ENCODE assay signal across 23 mouse cellular contexts in the genomic region with DNA sequence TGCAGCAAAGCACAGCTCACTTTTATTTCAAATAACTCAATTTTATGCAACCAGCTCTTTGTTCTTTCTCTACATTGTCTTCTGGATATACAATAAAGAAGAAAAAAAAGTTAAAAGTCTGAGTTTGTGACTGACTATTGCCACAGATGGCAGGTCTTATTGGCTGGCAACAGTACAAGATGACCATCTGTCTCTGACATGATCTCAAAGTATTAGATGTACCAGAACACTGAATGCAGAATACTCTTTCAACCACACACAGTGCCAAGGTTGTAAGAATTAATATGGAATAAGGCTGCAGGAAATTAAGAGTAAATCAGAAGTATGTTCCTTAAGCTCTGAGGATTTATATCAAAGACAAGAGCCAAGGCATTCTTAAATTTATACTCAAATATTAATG. TPM values are rescaled to one million over a fixed set of nuclear protein-coding genes. Genes with fewer than 3 reads are reported as not detected.
DNase-seq lines count a peak whose midpoint lies in the region; ATAC-seq and TF ChIP-seq lines count a peak whose summit lies in the region.
"Had no signal": no experiment of that assay in that cellular context is flagged by ENCODE, and none has a peak within 500 bp of the region (broad histone marks: within the 10 kb centered on the region; RNA-seq: fewer than 3 reads in every experiment).

No protein-coding gene starts in this region.

- no peaks in the 10 kb centered on the region for H3K36me3 ChIP-seq in hindbrain, postnatal 0 days (ENCODE audit: insufficient read depth, low read length)
- no peaks in the 10 kb centered on the region for H3K36me3 ChIP-seq in hindbrain, embryonic 11.5 days (ENCODE audit: control insufficient read depth, insufficient read depth, low read length)
- H3K36me3 ChIP-seq in intestine, embryonic 15.5 days: no peaks in the 10 kb centered on the region
- H3K36me3 ChIP-seq: hindbrain, embryonic 15.5 days; neural tube, embryonic 12.5 days had no signal

- TF ChIP-seq CTCF in hindbrain, postnatal 0 days (IDR thresholded peaks at IDR 0.05; ENCODE audit: low read depth): no peak
- TF ChIP-seq CTCF in brain, embryonic 14.5 days (IDR thresholded peaks at IDR 0.05; ENCODE audit: borderline replicate concordance, extremely low read depth, insufficient read depth, insufficient read length): no peak
- no peak for TF ChIP-seq CTCF in cerebellum, adult 2 months (IDR thresholded peaks at IDR 0.05; ENCODE audit: borderline replicate concordance, insufficient read depth, low read depth, low read length)

- peak; percentile 35; the same call in 1 of the 2 replicates for ATAC-seq in hindbrain, postnatal 0 days
- ATAC-seq in hindbrain, embryonic 11.5 days (ENCODE audit: low FRiP score): no peak
- ATAC-seq in intestine, embryonic 15.5 days: no peak

- no peak for TF ChIP-seq POLR2A in brain, embryonic 14.5 days (IDR thresholded peaks at IDR 0.05; ENCODE audit: borderline replicate concordance, extremely low read depth, insufficient read depth, insufficient read length, poor library complexity, severe bottlenecking)
- TF ChIP-seq POLR2A in cerebellum, adult 2 months (IDR thresholded peaks at IDR 0.05; ENCODE audit: borderline replicate concordance, insufficient read depth, low read length): no peak

- no peaks in the 10 kb centered on the region for H3K4me1 ChIP-seq in hindbrain, postnatal 0 days (ENCODE audit: insufficient read depth, low read length)
- H3K4me1 ChIP-seq in hindbrain, embryonic 11.5 days (replicated peaks; ENCODE audit: control insufficient read depth, insufficient read depth, low read length): no peaks in the 10 kb centered on the region
- H3K4me1 ChIP-seq in cerebellum, adult 2 months (ENCODE audit: control insufficient read depth, insufficient read depth, low read length): peaks cover 14% of the 10 kb centered on the region; the same call in 1 of the 2 replicates
- H3K4me1 ChIP-seq in intestine, embryonic 15.5 days (replicated peaks): no peaks in the 10 kb centered on the region
- H3K4me1 ChIP-seq: embryonic facial prominence, embryonic 12.5 days; hindbrain, embryonic 15.5 days; neural tube, embryonic 12.5 days had no signal

- no peak overlapping the region; the same call in 1 of the 2 replicates for H3K27ac ChIP-seq in hindbrain, postnatal 0 days
- no peak overlapping the region for H3K27ac ChIP-seq in hindbrain, embryonic 11.5 days (ENCODE audit: low read depth, low read length)
- H3K27ac ChIP-seq in cerebellum, adult 2 months (ENCODE audit: insufficient read depth, low read length): no peak overlapping the region
- H3K27ac ChIP-seq in intestine, embryonic 15.5 days: no peak overlapping the region
- H3K27ac ChIP-seq: embryonic facial prominence, embryonic 12.5 days; heart, adult 2 months; hindbrain, embryonic 15.5 days; neural tube, embryonic 12.5 days had no signal

- peak; percentile 37 for DNase-seq in hindbrain, postnatal 0 days (ENCODE audit: low spot score)
- DNase-seq in hindbrain, embryonic 11.5 days (ENCODE audit: low spot score): no peak
- peak; percentile 57 for DNase-seq in brain, embryonic 14.5 days (ENCODE audit: low read depth)
- peak; percentile 37 to 86 for DNase-seq in cerebellum, adult 2 months
- DNase-seq in cerebellum, postnatal 36 days: peak; percentile 52 to 64
- DNase-seq in adrenal gland, postnatal 36 days: no peak
- DNase-seq: adrenal gland, adult 2 months; gastrocnemius, postnatal 25 days; heart, adult 2 months; heart, postnatal 36 days; kidney, adult 11 months; lung, adult 2 months; lung, postnatal 36 days; right cerebral cortex, postnatal 4 days had no signal

- H3K9ac ChIP-seq in hindbrain, postnatal 0 days (replicated peaks; ENCODE audit: low read length): no peak overlapping the region
- no peak overlapping the region for H3K9ac ChIP-seq in hindbrain, embryonic 11.5 days (ENCODE audit: low read depth, low read length)
- no peak overlapping the region for H3K9ac ChIP-seq in intestine, embryonic 15.5 days
- H3K9ac ChIP-seq: embryonic facial prominence, embryonic 12.5 days; hindbrain, embryonic 15.5 days; neural tube, embryonic 12.5 days had no signal

- H3K4me2 ChIP-seq in hindbrain, postnatal 0 days (ENCODE audit: low read depth, low read length): no peak overlapping the region
- no peak overlapping the region for H3K4me2 ChIP-seq in hindbrain, embryonic 11.5 days (replicated peaks; ENCODE audit: low read depth, low read length)
- no peak overlapping the region for H3K4me2 ChIP-seq in intestine, embryonic 15.5 days (replicated peaks)
- H3K4me2 ChIP-seq: embryonic facial prominence, embryonic 12.5 days; hindbrain, embryonic 15.5 days; liver, embryonic 11.5 days; midbrain, embryonic 11.5 days; neural tube, embryonic 12.5 days had no signal

- no peak overlapping the region for H3K4me3 ChIP-seq in hindbrain, postnatal 0 days (ENCODE audit: low read length)
- no peak overlapping the region for H3K4me3 ChIP-seq in hindbrain, embryonic 11.5 days (ENCODE audit: low read depth, low read length)
- H3K4me3 ChIP-seq in cerebellum, adult 2 months (replicated peaks; ENCODE audit: insufficient read depth, low read depth, low read length): no peak overlapping the region
- no peak overlapping the region for H3K4me3 ChIP-seq in intestine, embryonic 15.5 days (replicated peaks)
- H3K4me3 ChIP-seq: embryonic facial prominence, embryonic 12.5 days; erythroblast, embryonic 14.5 days; heart, adult 2 months; hindbrain, embryonic 15.5 days; neural tube, embryonic 12.5 days had no signal

- no peaks in the 10 kb centered on the region for H3K9me3 ChIP-seq in hindbrain, postnatal 0 days (ENCODE audit: low read length)
- H3K9me3 ChIP-seq in hindbrain, embryonic 11.5 days (ENCODE audit: control insufficient read depth, low read length): no peaks in the 10 kb centered on the region
- H3K9me3 ChIP-seq in intestine, embryonic 15.5 days: no peaks in the 10 kb centered on the region
- H3K9me3 ChIP-seq: embryonic facial prominence, embryonic 12.5 days; hindbrain, embryonic 15.5 days; neural tube, embryonic 12.5 days had no signal

- H3K27me3 ChIP-seq in hindbrain, postnatal 0 days (ENCODE audit: insufficient read depth, low read length): no peaks in the 10 kb centered on the region
- H3K27me3 ChIP-seq in hindbrain, embryonic 11.5 days (ENCODE audit: control insufficient read depth, insufficient read depth, low read length): no peaks in the 10 kb centered on the region
- no peaks in the 10 kb centered on the region for H3K27me3 ChIP-seq in cerebellum, adult 2 months (ENCODE audit: control insufficient read depth, insufficient read depth, low read length)
- H3K27me3 ChIP-seq in intestine, embryonic 15.5 days (replicated peaks): no peaks in the 10 kb centered on the region
- H3K27me3 ChIP-seq: embryonic facial prominence, embryonic 12.5 days; hindbrain, embryonic 15.5 days; neural tube, embryonic 12.5 days had no signal

RNA-seq across cellular contexts. Expression of a gene that starts 12.1 kb away (rescaled TPM):
- total RNA-seq in hindbrain, postnatal 0 days (2014; rRNA removed): 10.3 and 14.5 TPM in 2 replicates
- polyA plus RNA-seq in hindbrain, postnatal 0 days (2015; fragmentation: Nextera tagmentation; extraction: Ambion mirVana): 21.6 and 22.6 TPM in 2 replicates
- 28.0 and 28.9 TPM in 2 replicates for polyA plus RNA-seq in hindbrain, embryonic 11.5 days (2014; fragmentation: Nextera tagmentation; extraction: Ambion mirVana)
- polyA plus RNA-seq in brain, embryonic 14.5 days (2012; rRNA removed): 50.5 and 50.8 TPM in 2 replicates
- polyA plus RNA-seq in cerebellum, adult 2 months (2012; rRNA removed): 29.9 and 30.1 TPM in 2 replicates
- 19.8 and 21.4 TPM in 2 replicates for polyA plus RNA-seq in intestine, embryonic 15.5 days (2015; fragmentation: Nextera tagmentation; extraction: Ambion mirVana)
- 10 to 100 TPM; 22.7 to 26.8 TPM for total RNA-seq in adrenal gland, postnatal 36 days (2021)
- polyA plus RNA-seq: erythroblast, embryonic 14.5 days had no signal

RNA-seq across cellular contexts. Expression of a gene that starts 17.6 kb away (rescaled TPM):
- total RNA-seq in hindbrain, postnatal 0 days (2014; rRNA removed): 1.4 and 3.3 TPM in 2 replicates
- 1.0 and 2.8 TPM in 2 replicates for polyA plus RNA-seq in hindbrain, postnatal 0 days (2015; fragmentation: Nextera tagmentation; extraction: Ambion mirVana)
- polyA plus RNA-seq in hindbrain, embryonic 11.5 days (2014; fragmentation: Nextera tagmentation; extraction: Ambion mirVana): 4.2 and 4.5 TPM in 2 replicates
- not detected in 2 replicates for polyA plus RNA-seq in brain, embryonic 14.5 days (2012; rRNA removed)
- polyA plus RNA-seq in cerebellum, adult 2 months (2012; rRNA removed): not detected in 2 replicates
- polyA plus RNA-seq in intestine, embryonic 15.5 days (2015; fragmentation: Nextera tagmentation; extraction: Ambion mirVana): 2.7 and 4.5 TPM in 2 replicates
- 1 to 10 TPM; 1.2 to 1.5 TPM for total RNA-seq in adrenal gland, postnatal 36 days (2021)
- total RNA-seq: left cerebral cortex, adult 18-20 months had no signal
- polyA plus RNA-seq: cortical plate, adult 2 months; heart, adult 2 months; lung, adult 2 months had no signal

Comparison
In these comparisons a context has a peak if more than half of its experiments do, and no peak if none do; other contexts are left out.
1. DNase-seq: peak in hindbrain, postnatal 0 days (single experiment), brain, embryonic 14.5 days (single experiment), cerebellum, adult 2 months (2 of 2) and cerebellum, postnatal 36 days (2 of 2); none in hindbrain, embryonic 11.5 days (single experiment) and adrenal gland, postnatal 36 days (0 of 2).